Mouse (Mus musculus) heart, adult 18-20 months (tissue): ENCODE measurements around the gene Aarsd1. TPM values are rescaled to one million over a fixed set of nuclear protein-coding genes. Genes with fewer than 3 reads are reported as not detected.
"Not testable (repeated sequence)": the region's sequence is repeated elsewhere in the genome, so short reads cannot be mapped to it uniquely, and the experiment has no call there.

Source experiments
- DNase-seq, 2 experiments: peaks; one replicate each; pipeline ENCODE4 v3.0.0; 2021 to 2022; ENCODE audit warnings: mixed read lengths in 1 of 2
- long read RNA-seq, 2 experiments: library from polyadenylated mRNA; stranded (forward); transcript quantifications; one replicate each; pipeline ENCODE4 v2.0.0; 2021
- total RNA-seq, 2 experiments: library from RNA; stranded (reverse); gene quantifications; 2 replicates each; pipeline ENCODE4 v1.2.3; 2021

Gene Aarsd1
- 10 to 100 TPM; 18.5 to 22.9 TPM for total RNA-seq
- long read RNA-seq, experiment 1, transcript Aarsd1-201 (12 exons, 1,516 nt), result major isoform, 37 of 42 reads
- long read RNA-seq, experiment 1, partial matches to known transcripts, result 5 of 42 reads
- long read RNA-seq, experiment 1, other reads (novel, unspliced or antisense), result 0 of 42 reads
- long read RNA-seq, experiment 2, transcript Aarsd1-201 (12 exons, 1,516 nt), result major isoform, 18 of 19 reads
- long read RNA-seq, experiment 2, partial matches to known transcripts, result 0 of 19 reads
- long read RNA-seq, experiment 2, other reads (novel, unspliced or antisense), result 0 of 19 reads

- peak; percentile 90 to 95 for DNase-seq
Measured at GRCm38 (mm10) chr11:101417101-101417855, at the start of gene Aarsd1. TSS of gene Aarsd1 (minus strand) at chr11:101417615.

GRCm38 (mm10) chr11:101466552-101466950 lies 49.1 kb upstream of the Aarsd1 start:
- DNase-seq, result not testable (repeated sequence)

GRCm38 (mm10) chr11:101465869-101466551 lies 48.6 kb upstream of the Aarsd1 start, which contains the start of gene Vat1:
TSS of gene Vat1 (minus strand) at chr11:101466230.
- peak; percentile 81 to 86 for DNase-seq

GRCm38 (mm10) chr11:101465101-101465868 lies 47.9 kb upstream of the Aarsd1 start:
- peak; percentile 80 to 84 for DNase-seq

- DNase-seq, result peak in 1 of 2 experiments; percentile 32
Measured at GRCm38 (mm10) chr11:101464211-101465100, 47.0 kb upstream of the Aarsd1 start, which contains the start of gene Rnd2. TSS of gene Rnd2 (plus strand) at chr11:101464999.

GRCm38 (mm10) chr11:101462583-101463440 lies 45.4 kb upstream of the Aarsd1 start:
- DNase-seq, result no peak

- DNase-seq, result no peak
Measured at GRCm38 (mm10) chr11:101462141-101462540, 44.7 kb upstream of the Aarsd1 start.

- no peak for DNase-seq
Measured at GRCm38 (mm10) chr11:101460321-101460720, 42.9 kb upstream of the Aarsd1 start.

GRCm38 (mm10) chr11:101459716-101460115 lies 42.3 kb upstream of the Aarsd1 start:
- no peak for DNase-seq

- no peak for DNase-seq
Measured at GRCm38 (mm10) chr11:101458217-101458616, 40.8 kb upstream of the Aarsd1 start.

GRCm38 (mm10) chr11:101457631-101458030 lies 40.2 kb upstream of the Aarsd1 start:
- no peak for DNase-seq

GRCm38 (mm10) chr11:101455627-101456026 lies 38.2 kb upstream of the Aarsd1 start:
- DNase-seq, result no peak

GRCm38 (mm10) chr11:101454702-101455101 lies 37.3 kb upstream of the Aarsd1 start:
- DNase-seq, result no peak

GRCm38 (mm10) chr11:101452093-101452774 lies 34.8 kb upstream of the Aarsd1 start:
- DNase-seq, result no peak

- no peak for DNase-seq
Measured at GRCm38 (mm10) chr11:101451536-101451935, 34.1 kb upstream of the Aarsd1 start.

- no peak for DNase-seq
Measured at GRCm38 (mm10) chr11:101450394-101450793, 33.0 kb upstream of the Aarsd1 start.

GRCm38 (mm10) chr11:101449596-101449995 lies 32.2 kb upstream of the Aarsd1 start:
- DNase-seq, result not testable (repeated sequence)

GRCm38 (mm10) chr11:101448899-101449298 lies 31.5 kb upstream of the Aarsd1 start:
- no peak for DNase-seq

GRCm38 (mm10) chr11:101448274-101448746 lies 30.9 kb upstream of the Aarsd1 start, which contains the start of gene Ifi35:
TSS of gene Ifi35 (plus strand) at chr11:101448407.
- peak; percentile 88 to 93 for DNase-seq
